Mouse (Mus musculus) spleen, adult 2 months (tissue): ENCODE measurements around the gene Kcng4. TPM values are rescaled to one million over a fixed set of nuclear protein-coding genes. Genes with fewer than 3 reads are reported as not detected.

ENCODE experiments used
- DNase-seq, 2 experiments: peaks; one replicate each; pipeline versions ENCODE4 v3.0.0 to v3.0.0-alpha.2; 2012 to 2021; ENCODE audit warnings: low spot score in 2 of 2, low read depth in 1 of 2
- H3K27ac ChIP-seq: fragments of 200-500 bp; 2 replicates; pipeline ENCODE4 v1.5.1; 2012; ENCODE audit warnings: low read length, inconsistent platforms; ENCODE audit not compliant: insufficient read depth
- H3K27me3 ChIP-seq: fragments of 200-500 bp; 2 replicates; pipeline ENCODE4 v1.6.1; 2012; ENCODE audit warnings: mild to moderate bottlenecking, moderate library complexity, low read length, inconsistent platforms; ENCODE audit not compliant: control insufficient read depth, insufficient read depth
- H3K36me3 ChIP-seq: fragments of 200-500 bp; 2 replicates; pipeline ENCODE4 v1.6.1; 2012; ENCODE audit warnings: mild to moderate bottlenecking, low read length, inconsistent platforms; ENCODE audit not compliant: control insufficient read depth, insufficient read depth
- H3K4me1 ChIP-seq: fragments of 200-500 bp; 2 replicates; pipeline ENCODE4 v1.6.1; 2011; ENCODE audit warnings: inconsistent platforms; ENCODE audit not compliant: control insufficient read depth, insufficient read depth, insufficient read length
- H3K4me3 ChIP-seq: fragments of 200-500 bp; 2 replicates; pipeline ENCODE4 v1.5.1; 2011; ENCODE audit warnings: mild to moderate bottlenecking, inconsistent platforms; ENCODE audit not compliant: insufficient read depth, insufficient read length; ENCODE audit errors: extremely low read depth
- CTCF ChIP-seq: fragments of 200-500 bp; IDR thresholded peaks from 2 replicates; pipeline ENCODE4 v1.5.1; 2011; ENCODE audit warnings: mild to moderate bottlenecking, inconsistent platforms; ENCODE audit not compliant: insufficient read depth, insufficient read length, insufficient replicate concordance; ENCODE audit errors: extremely low read depth
- POLR2A ChIP-seq: fragments of 200-500 bp; IDR thresholded peaks from 2 replicates; pipeline ENCODE4 v1.6.1; 2011; ENCODE audit warnings: low read depth, low read length, inconsistent platforms
- WGBS: fragments of 180-500 bp; shearing (Covaris S2); methylation state at CpG from one replicate; pipeline ENCODE4 v1.1.7; 2018; 5-methylcytosine and 5-hydroxymethylcytosine counted together
- polyA plus RNA-seq: library from polyadenylated mRNA; depleted of rRNA; stranded (reverse); fragments of >200 nt; gene quantifications from 2 replicates; pipeline ENCODE4 v1.2.3, GENCODE M21; 2012

Gene Kcng4
- polyA plus RNA-seq, 1 experiment, result 0.16 TPM

DNA sequence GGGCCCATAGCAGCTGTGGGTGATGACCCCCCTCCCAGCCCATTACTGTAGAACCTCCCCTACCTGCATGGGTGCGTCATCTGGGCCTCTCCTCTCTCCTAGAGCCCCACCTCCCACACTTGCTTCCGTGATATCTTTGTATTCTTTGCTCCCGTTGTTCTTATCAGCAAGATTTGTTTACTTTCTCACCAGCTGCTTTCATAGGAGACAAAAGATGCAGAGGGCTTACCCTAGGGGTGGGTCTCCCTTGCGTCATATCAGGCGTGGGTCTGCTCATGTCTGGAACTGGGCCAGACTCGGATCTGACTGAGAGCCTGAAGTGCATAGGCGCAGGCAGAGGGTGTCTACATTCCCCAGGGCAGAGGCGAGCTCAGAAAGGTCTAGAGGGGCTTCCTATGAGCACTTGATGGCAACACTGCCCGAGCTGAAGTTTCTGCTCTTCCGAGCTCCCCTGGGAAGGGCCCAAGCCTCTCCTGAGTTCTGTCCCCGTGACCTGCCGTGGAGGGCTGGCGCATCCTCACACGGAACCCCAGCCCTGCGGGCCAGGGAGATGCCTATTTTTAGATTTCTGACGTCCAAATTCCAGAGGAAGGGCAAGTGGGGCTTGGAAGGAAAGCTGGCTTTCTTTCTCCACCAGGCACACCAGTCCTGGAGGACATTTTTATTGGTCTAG is 35.1 kb upstream of the Kcng4 start:
- H3K27ac ChIP-seq, result no peak overlapping the region
- H3K4me1 ChIP-seq, result no peaks in the 10 kb centered on the region
- TF ChIP-seq POLR2A (no peak), CTCF (no peak)
- 71% methylated on average over 16 of the region's 16 CpGs for WGBS
- DNase-seq, result no peak
- no peaks in the 10 kb centered on the region for H3K36me3 ChIP-seq
- no peaks in the 10 kb centered on the region for H3K27me3 ChIP-seq
- no peak overlapping the region for H3K4me3 ChIP-seq

DNA sequence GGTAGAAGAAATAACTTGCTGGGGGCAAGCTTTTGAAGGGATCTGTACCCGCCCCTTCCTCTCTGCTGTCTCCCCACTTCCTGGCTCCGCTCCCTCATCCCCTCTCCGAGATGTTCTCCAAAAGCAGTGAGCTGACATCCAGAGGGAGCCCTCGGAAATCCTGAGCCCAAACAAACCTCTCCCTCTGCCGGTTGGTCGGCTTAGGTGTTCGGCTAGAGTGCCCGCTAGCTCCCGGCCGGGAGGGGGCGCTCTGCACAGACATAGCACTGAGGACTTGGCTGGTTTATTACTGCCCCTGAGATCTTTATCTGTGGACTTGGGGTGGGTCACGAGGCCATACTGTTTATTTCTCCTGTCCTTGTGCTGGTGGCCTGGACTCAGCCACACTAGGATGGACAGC is 33.8 kb upstream of the Kcng4 start:
- no peak for TF ChIP-seq POLR2A
- TF ChIP-seq CTCF, result peak; percentile 19; the same call in 1 of the 2 replicates
- no peak for DNase-seq
- Histone ChIP-seq H3K27ac (no peak overlapping the region), H3K27me3 (no peaks in the 10 kb centered on the region), H3K4me1 (no peaks in the 10 kb centered on the region), H3K4me3 (no peak overlapping the region), H3K36me3 (no peaks in the 10 kb centered on the region)
- 55% methylated on average over 12 of the region's 12 CpGs for WGBS

DNA sequence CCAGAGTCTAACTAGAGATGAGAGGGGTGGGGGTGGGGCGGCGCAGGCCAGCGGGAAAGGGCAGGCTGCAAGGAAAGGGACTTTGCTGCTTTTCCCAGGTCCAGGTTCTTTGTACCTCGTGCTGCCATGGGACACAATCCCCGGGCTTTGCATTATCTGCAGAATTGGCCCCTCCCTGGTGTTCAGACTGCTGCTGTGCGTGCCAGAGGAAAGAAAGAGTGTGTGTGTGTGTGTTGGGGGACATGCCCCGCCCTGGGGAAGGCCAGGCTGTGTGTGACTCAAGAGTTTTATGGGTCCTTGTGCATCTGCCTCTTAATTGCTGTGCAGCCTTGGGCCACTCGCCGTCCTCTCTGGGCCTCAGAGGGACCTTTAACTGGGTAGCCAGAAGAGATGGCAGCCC is 33.0 kb upstream of the Kcng4 start:
- 77% methylated on average over 9 of the region's 9 CpGs for WGBS

DNA sequence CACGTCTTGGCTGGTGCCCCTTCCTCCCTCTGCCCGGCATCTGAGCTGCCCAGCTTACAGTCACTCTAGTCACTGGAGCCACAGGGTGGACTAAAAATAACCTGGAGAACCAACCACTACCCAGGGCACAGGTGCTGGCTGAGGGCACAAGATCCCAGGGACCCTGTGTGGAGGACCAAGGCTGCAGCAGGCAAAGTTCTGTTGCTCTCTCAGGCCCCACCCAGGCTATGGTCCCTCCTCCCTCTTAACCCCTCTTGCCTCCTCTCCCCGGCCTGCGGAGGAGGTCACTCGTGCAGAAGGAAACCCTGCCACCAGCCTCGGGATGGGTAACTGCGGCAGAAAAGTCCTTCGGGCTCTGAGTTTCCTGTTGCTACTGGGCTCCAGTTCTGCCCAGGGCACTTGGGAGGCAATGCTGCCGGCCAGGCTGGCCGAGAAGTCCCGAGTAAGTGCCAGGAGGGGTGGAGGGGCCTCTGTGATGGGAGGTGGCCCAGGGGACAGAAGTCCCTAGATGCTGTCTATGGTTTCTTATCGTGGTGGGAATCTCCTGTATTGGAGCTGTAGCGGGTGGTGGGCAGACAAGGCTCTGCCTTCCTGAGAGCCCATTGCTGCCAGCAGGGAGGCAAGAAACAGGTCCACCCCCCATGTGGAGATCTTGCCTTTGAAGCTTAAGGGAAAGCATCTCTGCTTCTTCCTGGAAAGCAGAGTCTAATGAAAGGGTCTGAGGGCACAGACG is 30.9 kb upstream of the Kcng4 start, which contains the start of gene Wfdc1:
TSS of gene Wfdc1 (plus strand) at position 147 of the 733 bp plus-strand sequence.
- Histone ChIP-seq H3K4me1 (no peaks in the 10 kb centered on the region; the same call in 1 of the 2 replicates), H3K27ac (no peak within 1 kb of the TSS), H3K27me3 (no peaks in the 10 kb centered on the region), H3K4me3 (no peak within 1 kb of the TSS), H3K36me3 (no peaks in the 10 kb centered on the region)
- WGBS, result 13% methylated on average over 14 of the region's 14 CpGs
- DNase-seq, result no peak
- TF ChIP-seq CTCF (no peak), POLR2A (no peak)

More for the DNA sequence above, 33.0 kb upstream of the Kcng4 start:
- H3K27me3 ChIP-seq, result no peaks in the 10 kb centered on the region
- H3K4me3 ChIP-seq, result no peak overlapping the region
- no peak for DNase-seq
- no peaks in the 10 kb centered on the region for H3K4me1 ChIP-seq
- TF ChIP-seq CTCF (no peak), POLR2A (no peak)
- no peaks in the 10 kb centered on the region for H3K36me3 ChIP-seq
- H3K27ac ChIP-seq, result no peak overlapping the region

DNA sequence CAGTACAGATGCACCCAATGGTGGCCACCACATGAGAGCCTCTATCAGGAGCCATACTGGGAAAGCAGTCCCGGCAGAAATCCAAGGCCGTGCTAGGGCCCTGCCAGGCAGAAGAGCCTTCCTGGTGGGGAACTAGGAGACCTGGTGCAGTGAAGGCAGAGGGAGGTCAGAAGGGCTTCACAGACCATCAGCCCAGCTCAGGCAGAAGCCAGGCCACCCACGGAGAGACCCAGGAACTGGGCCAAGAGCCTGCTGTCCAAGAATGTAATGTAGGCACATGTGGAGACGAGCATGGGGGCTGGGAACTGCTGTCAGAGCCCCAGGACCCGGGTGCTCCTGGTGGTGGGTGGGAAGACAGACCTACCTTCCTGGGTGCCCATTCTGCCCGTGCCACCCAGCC is 29.8 kb upstream of the Kcng4 start:
- WGBS, result 80% methylated on average over 6 of the region's 6 CpGs
- no peak for TF ChIP-seq POLR2A
- TF ChIP-seq CTCF, result no peak
- H3K36me3 ChIP-seq, result no peaks in the 10 kb centered on the region
- no peaks in the 10 kb centered on the region; the same call in 1 of the 2 replicates for H3K4me1 ChIP-seq
- no peak overlapping the region for H3K27ac ChIP-seq
- no peak overlapping the region for H3K4me3 ChIP-seq
- no peaks in the 10 kb centered on the region for H3K27me3 ChIP-seq
- DNase-seq, result no peak

DNA sequence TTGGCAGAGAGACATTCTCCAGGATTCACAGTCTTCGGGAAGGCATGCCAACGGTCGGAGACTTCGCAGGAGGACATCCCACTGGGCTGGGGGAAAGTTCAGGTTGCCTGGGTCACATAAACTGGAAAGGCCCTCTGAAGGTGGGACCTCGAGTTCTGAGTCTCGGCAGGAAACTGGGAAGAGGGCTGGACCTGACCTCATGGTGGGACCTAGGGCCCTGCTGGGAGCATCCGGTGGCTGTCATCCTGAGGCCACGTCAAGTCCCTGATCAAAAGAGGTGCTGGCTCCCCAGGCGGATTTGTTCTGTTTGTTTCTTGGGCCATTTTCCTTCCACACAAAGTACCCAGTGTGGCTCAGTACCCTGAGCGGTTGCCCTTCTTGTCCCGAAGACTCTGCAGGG is 28.0 kb upstream of the Kcng4 start:
- no peak for DNase-seq
- Histone ChIP-seq H3K27me3 (no peaks in the 10 kb centered on the region), H3K4me3 (no peak overlapping the region), H3K27ac (no peak overlapping the region), H3K36me3 (no peaks in the 10 kb centered on the region), H3K4me1 (no peaks in the 10 kb centered on the region; the same call in 1 of the 2 replicates)
- TF ChIP-seq POLR2A (no peak), CTCF (no peak)
- WGBS, result 85% methylated on average over 11 of the region's 11 CpGs

DNA sequence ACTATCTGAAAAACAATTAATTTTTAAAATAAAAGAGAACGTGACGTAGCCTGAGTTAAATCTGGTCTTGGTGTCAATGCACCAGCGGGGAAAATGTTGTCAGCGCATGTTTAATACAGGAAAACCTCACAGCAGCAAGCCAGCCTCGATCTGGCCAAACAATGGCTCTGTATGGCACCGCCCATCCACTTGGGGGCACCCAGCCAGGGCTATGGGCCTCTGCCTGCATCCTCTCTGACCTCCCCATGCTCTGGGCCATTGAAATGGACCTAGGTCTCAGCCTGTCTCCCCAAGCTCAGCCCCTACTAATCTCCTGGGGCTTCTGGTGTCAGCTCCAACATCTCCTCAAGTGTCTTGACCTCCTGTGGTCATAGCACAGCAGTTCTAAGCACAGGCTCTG is 26.4 kb upstream of the Kcng4 start:
- H3K4me3 ChIP-seq, result no peak overlapping the region
- no peak for TF ChIP-seq POLR2A
- TF ChIP-seq CTCF, result no peak
- no peaks in the 10 kb centered on the region for H3K27me3 ChIP-seq
- DNase-seq, result no peak
- no peaks in the 10 kb centered on the region; the same call in 1 of the 2 replicates for H3K4me1 ChIP-seq
- no peaks in the 10 kb centered on the region for H3K36me3 ChIP-seq
- H3K27ac ChIP-seq, result no peak overlapping the region
- WGBS, result 66% methylated on average over 6 of the region's 6 CpGs
